Mouse (Mus musculus) lung, adult 2 months (tissue): ENCODE measurements around the gene Camta1.

Source experiments
- CTCF ChIP-seq: fragments of 200-500 bp; IDR thresholded peaks from 2 replicates; pipeline ENCODE4 v1.5.1; 2011; ENCODE audit warnings: mild to moderate bottlenecking, low read length, control low read depth; ENCODE audit not compliant: insufficient read depth
- POLR2A ChIP-seq: fragments of 200-500 bp; IDR thresholded peaks from 2 replicates; pipeline ENCODE4 v1.6.1; 2011; ENCODE audit warnings: low read depth, mild to moderate bottlenecking, control low read depth, low read length, borderline replicate concordance; ENCODE audit errors: extremely low read depth

DNA sequence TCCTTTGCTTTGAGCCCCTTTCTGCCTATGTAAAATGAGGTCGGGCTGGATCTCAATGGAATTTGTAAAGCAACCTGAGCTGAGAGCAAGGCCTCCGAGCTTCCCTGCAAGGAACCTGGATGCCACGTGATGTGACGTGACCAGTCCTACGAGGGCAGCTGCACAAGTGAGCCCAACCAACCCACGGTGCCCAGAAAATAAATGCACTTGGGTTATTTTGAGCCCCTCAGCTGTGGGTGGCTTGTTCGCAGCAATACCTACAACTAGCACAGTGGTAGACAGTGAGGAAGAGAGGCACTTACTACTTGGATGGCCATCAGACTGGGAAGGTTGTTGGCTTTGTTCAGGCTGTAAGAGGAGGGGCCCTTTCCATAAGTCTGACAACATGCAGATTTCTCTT, 747.1 kb downstream of the Camta1 start:
- TF ChIP-seq CTCF (no peak), POLR2A (no peak)
